Mouse (Mus musculus) small intestine, adult 2 months (tissue): ENCODE results near the gene Fbxo44.

Experiments
- CTCF ChIP-seq: fragments of 200-500 bp; IDR thresholded peaks from 2 replicates; pipeline ENCODE4 v1.5.1; 2012; ENCODE audit warnings: low read depth, mild to moderate bottlenecking, control low read depth, inconsistent platforms, low read length, moderate library complexity, mixed read lengths; ENCODE audit not compliant: insufficient replicate concordance, insufficient read length; ENCODE audit errors: extremely low read depth
- POLR2A ChIP-seq: fragments of 200-500 bp; IDR thresholded peaks from 2 replicates; pipeline ENCODE4 v1.6.1; 2012; ENCODE audit warnings: low read depth, mild to moderate bottlenecking, control low read depth, inconsistent platforms, low read length, moderate library complexity

GRCm38 (mm10) chr4:148173811-148174494 is 13.7 kb upstream of the Fbxo44 start:
- TF ChIP-seq CTCF (no peak), POLR2A (no peak)
